Mouse (Mus musculus): ENCODE data around the gene Plxnc1. TPM values are rescaled to one million over a fixed set of nuclear protein-coding genes. Genes with fewer than 3 reads are reported as not detected.

Gene Plxnc1
- polyA plus RNA-seq, 1 experiment: 31.1 TPM

DNA sequence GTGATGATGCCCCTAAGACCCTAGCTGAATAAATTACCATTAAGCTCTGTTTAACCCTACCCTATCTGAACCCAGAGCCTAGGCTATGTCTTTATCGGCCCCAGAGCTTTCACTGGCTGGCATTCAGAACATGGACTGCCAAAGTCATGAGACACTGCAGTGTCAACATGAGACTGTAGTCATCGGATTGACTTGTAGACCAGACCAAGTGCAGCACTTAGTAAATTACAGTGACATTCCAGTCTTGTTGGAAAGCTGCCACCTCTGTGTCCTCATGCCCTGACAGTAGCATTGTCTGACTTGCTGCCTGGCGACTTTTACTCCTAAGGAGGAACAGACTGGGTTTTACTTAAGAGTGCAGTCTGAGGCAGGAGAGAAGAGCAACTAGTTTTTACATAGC is 155.4 kb downstream of the Plxnc1 start:
- no peak for TF ChIP-seq CTCF (IDR thresholded peaks at IDR 0.05; ENCODE audit: borderline replicate concordance, extremely low read depth, insufficient read depth, insufficient read length)
- peak; percentile 37 for DNase-seq (ENCODE audit: low read depth)

DNA sequence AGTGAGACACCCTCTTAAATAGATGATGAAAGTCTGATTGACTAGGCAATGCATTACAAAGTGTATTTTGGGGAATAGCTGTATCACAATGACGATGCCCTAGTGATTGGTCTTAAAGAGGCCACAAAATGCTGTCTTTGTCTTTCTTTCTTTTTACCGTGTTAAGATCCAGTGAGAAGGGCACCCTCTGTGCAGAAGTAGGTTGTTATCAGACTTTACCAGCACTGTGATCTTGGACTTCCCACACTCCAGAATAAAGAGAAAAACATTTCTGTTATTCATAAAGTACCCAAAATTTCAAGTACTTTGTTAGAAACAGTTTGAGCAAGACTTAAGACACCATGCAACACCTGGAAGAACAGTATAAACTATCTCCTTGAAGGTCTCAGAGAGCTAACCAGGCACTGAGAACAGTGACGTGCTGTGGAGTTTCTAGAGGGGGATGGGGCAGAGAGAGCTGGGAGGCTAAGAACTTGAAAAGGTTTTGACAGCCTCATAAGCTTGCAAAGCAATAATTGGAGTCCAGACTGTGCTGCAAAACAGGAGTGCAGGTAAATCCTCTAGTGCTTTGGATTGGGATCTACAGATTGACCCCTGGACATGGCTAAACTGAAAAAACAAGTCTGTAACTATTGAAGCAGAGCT is 163.9 kb downstream of the Plxnc1 start:
- no peak for TF ChIP-seq POLR2A (IDR thresholded peaks at IDR 0.05; ENCODE audit: borderline replicate concordance, extremely low read depth, insufficient read depth, insufficient read length, poor library complexity, severe bottlenecking)
- no peak for TF ChIP-seq CTCF (IDR thresholded peaks at IDR 0.05; ENCODE audit: borderline replicate concordance, extremely low read depth, insufficient read depth, insufficient read length)
- DNase-seq (ENCODE audit: low read depth): no peak

DNA sequence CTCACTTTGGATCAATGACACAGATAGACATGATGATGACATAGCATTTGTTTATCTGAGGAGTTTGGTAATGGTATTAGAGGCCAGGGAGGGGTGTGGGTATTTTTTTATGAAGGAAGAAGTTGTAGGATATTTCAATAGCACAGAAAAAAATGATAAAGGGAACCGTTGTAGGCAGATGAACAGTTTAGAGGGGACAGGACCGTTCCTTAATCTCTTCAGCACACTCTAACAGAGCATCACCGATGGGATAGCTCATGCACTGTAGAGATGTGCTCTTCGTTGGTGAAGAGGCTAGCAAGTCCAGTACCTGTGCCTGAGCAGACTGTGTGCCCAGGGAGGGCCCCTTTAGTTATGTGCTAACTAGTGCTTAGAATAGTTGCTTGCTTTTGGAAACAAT is 165.3 kb downstream of the Plxnc1 start:
- no peak for TF ChIP-seq CTCF (IDR thresholded peaks at IDR 0.05; ENCODE audit: borderline replicate concordance, extremely low read depth, insufficient read depth, insufficient read length)
- DNase-seq (ENCODE audit: low read depth): no peak

DNA sequence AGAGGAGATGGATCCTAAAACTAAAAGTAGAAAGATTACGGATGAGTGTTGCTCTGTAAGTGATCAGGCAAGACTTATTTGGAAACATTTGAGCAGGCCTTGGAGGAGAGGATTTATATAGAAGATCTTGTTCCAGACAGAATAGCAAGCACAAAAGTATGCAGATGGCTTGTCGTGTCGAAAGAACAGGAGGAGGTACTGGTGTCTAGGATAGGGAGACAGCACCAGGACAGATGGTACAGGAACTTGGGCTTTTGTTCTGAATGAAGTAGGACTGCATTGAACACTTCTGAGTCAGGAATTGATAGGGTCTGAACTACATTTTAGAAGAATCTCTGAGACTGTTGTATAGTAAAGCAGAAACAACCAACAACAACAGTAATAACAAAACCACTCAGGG is 167.1 kb downstream of the Plxnc1 start:
- no peak for TF ChIP-seq CTCF (IDR thresholded peaks at IDR 0.05; ENCODE audit: borderline replicate concordance, extremely low read depth, insufficient read depth, insufficient read length)
- no peak for TF ChIP-seq POLR2A (IDR thresholded peaks at IDR 0.05; ENCODE audit: borderline replicate concordance, extremely low read depth, insufficient read depth, insufficient read length, poor library complexity, severe bottlenecking)
- no peak for DNase-seq (ENCODE audit: low read depth)

DNA sequence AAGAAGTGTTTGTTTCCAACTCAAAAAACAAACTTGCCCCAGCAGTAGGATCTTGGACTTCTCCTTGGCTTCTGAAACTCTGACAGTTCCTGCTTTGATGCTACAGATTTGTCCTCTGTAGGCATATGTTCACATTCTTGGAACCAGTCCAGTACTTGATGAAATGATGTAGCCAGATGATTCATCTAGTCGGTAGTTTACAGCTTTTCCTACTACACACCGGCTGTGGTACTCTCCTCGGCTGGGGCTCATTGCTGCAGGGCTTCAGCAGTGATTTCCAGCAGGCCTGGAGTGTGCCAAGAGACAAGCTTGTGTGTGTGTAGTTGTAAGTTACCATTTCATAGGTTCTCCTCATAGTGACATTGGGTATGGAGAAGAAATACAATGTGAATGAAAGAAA is 173.1 kb downstream of the Plxnc1 start:
- peak; percentile 39 for DNase-seq (ENCODE audit: low read depth)
- TF ChIP-seq POLR2A (IDR thresholded peaks at IDR 0.05; ENCODE audit: borderline replicate concordance, extremely low read depth, insufficient read depth, insufficient read length, poor library complexity, severe bottlenecking): no peak
- TF ChIP-seq CTCF (IDR thresholded peaks at IDR 0.05; ENCODE audit: borderline replicate concordance, extremely low read depth, insufficient read depth, insufficient read length): no peak

DNA sequence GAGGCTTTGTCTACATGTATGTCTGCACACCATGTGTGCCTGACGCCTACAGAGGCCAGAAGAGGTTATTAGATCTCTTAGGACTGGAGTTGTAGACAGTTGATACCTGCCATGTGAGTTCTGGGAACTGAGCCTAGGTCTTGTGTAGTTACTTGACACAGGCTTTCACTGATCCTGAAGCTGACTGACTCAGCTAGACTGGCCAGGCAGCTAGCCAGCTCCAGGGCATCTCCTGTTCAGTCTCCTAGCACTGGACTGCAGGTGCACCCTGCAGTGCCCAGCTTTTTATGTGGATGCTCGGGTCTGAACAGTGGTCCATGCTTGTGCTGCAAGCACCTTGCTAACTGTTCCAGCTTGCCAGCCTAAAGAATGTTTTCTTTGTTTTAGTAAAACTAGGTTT is 197.6 kb downstream of the Plxnc1 start:
- DNase-seq (ENCODE audit: low read depth): peak; percentile 28
- TF ChIP-seq CTCF (IDR thresholded peaks at IDR 0.05; ENCODE audit: borderline replicate concordance, extremely low read depth, insufficient read depth, insufficient read length) (no peak), POLR2A (IDR thresholded peaks at IDR 0.05; ENCODE audit: borderline replicate concordance, extremely low read depth, insufficient read depth, insufficient read length, poor library complexity, severe bottlenecking) (no peak)

DNA sequence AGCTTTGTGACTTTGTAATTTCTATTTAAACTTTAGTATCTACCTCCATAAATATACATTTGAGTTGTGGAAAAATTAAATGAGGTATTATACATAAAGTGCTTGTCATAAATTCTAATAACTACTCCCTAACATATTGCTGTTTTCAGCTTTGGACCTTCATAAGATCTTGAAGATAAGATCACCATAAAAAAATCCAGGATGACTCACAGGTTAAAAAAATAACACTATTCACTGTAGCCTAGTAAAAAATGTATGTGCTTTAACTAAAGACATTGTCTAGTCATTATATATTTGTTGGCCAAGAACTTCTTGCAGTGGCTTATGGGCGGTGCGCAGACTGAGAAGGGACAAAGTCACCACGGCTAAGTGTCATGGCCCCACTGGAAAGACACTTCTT is 203.2 kb downstream of the Plxnc1 start:
- DNase-seq (ENCODE audit: low read depth): no peak

More for the DNA sequence above, 203.2 kb downstream of the Plxnc1 start:
- TF ChIP-seq POLR2A (IDR thresholded peaks at IDR 0.05; ENCODE audit: borderline replicate concordance, extremely low read depth, insufficient read depth, insufficient read length, poor library complexity, severe bottlenecking) (no peak), CTCF (IDR thresholded peaks at IDR 0.05; ENCODE audit: borderline replicate concordance, extremely low read depth, insufficient read depth, insufficient read length) (no peak)
